Mouse (Mus musculus) frontal cortex, postnatal 25 days (tissue): ENCODE data around the gene Zfpm1.

Experiments used
- DNase-seq, 2 experiments: peaks; one replicate each; pipeline ENCODE4 v3.0.0; 2022; ENCODE audit warnings: low spot score in 2 of 2

The Zfpm1 gene

DNA sequence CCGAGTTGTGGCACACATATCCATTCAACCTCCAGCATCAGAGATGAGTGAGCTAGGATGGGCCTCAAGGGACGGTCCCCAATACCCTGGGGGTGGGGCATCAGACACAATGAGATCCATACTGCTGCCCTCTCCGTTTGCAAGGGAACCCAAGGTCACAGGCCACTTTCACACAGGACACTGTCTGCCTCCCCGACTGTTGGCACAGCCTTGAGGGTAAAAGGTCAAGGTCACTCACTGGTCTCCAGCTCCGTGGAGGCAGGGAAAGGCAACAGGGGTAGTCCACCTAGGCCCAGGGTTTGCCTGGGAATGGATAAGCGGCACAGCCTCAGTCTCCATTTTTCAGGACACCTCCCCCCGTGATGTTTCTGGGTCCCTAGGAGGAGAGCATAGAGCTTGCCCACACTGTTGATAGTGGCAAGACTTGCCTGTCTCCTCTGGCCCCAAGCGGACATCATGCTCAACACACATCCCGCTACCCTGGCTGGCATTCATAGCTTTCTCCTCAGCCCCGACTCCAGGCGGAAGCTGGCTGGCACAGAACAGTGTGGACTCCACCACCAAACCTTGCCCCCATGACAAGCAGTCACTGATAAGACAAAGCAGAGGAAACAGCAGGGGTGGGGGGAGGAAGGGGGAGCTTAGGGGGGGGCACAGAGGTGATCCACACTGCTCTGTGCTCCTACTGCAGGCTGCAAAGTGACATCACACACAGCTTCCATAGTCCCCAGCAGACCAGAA, 7.1 kb upstream of the Zfpm1 start:
- no peak for DNase-seq

DNA sequence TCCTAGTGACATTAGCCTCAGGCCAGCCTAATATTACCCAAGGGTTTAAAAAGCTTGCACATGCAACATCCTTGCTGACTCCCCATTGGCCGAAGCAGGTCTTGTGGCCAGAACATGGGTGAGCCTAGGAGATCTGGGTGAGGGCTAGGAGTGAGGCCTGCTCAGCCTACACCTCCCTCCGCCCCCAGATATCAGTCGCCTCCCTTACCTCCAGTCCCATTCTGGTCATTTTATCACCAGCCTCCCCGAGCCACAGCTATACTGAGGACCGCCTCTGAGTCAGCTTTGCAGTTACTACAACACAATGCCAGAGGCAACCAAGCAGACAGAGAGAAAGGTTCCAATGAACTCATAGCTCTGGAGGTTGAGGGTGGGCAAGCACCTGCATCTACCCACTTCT, 5.6 kb upstream of the Zfpm1 start:
- no peak for DNase-seq

DNA sequence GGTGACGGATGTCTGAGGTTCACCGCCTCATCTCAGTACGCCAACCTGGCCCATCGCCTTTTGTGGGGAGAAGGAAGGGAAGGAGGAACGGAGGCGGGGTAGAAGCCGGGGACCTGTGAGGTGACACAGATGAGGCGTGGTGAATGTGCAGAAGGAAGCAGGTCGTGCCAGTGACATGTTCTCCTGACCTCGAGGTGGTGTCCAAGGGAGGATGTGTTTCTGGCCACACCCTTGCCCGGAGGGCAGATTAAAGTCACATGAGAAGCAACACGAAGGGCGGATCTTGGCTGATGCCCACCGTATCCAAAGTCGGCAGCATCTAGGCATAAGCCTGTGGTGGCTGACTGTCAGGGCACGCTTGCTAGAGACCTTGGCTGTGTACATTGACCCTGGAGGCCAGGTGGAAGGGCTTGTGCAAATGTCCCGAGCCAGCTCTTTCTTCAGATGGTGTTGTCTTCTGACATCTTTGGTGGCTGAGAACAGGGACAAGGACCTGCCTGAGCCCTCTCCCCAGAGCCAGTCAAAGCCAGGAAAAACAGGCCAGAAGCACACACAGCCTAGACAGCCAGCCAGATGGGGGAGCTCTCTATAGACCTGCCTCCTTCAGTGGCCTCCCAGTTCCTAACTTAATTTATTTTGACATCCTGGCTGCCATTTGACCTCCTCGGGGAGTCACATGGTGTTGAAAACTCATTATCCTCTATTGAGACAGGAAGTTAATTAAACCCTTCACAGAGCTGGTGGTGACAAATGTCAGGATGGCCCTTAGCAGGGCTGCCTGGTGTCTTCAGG, 4.5 kb upstream of the Zfpm1 start:
- DNase-seq = no peak

DNA sequence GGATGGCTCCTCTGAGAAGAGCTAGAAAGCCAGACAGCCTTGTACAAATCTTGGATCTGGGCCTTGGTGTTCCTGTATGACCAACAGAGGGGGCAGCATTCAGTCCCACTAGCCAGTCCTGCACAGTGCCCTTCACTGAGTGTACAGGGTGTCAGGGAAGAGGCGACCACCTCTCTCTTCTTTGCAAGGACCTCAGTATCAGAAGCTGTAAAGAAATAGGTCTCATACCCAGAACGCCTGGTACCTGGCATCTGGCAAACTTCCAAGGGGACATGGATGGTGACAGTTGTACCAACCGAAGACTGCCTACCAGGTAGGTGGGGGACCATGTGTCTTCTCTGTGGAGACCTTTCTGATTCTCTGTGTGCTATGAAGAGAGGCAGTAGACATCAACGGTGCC, 1.8 kb upstream of the Zfpm1 start:
- DNase-seq = no peak

DNA sequence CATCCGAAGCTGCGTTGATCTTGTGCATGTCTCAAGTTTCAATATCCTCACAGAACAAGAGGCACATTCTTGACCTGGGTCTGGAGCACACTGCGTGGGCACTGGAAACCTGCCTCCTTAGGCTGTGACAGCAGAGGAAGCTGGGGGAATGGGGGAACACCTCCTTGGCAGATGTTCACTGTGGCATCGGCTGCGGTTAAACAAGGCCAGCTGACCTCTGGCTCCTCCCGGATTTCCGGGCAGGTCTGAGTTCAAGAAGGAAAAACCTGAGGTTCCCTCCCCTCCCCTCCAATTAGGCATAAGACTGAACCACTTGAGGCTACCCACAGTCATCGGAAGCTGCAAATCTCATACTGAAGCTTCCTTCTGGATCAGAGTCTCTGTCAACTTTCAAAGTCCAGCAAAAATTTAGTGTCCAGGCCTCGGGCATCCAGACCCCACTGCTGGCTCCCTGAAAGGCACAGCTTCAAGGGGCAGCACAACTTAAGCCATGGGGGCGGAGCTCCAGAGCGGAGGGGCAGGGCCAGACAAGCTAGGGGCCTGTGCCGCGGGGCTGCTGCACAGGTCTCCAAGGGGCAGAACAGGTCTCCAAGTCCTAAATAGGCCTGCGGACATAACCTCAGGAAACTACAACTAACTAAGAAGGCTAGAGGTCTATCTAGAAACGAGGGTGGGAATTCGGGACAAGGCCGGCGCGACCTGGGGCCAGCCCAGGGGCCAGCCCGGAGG, 1.2 kb upstream of the Zfpm1 start:
- DNase-seq = no peak

DNA sequence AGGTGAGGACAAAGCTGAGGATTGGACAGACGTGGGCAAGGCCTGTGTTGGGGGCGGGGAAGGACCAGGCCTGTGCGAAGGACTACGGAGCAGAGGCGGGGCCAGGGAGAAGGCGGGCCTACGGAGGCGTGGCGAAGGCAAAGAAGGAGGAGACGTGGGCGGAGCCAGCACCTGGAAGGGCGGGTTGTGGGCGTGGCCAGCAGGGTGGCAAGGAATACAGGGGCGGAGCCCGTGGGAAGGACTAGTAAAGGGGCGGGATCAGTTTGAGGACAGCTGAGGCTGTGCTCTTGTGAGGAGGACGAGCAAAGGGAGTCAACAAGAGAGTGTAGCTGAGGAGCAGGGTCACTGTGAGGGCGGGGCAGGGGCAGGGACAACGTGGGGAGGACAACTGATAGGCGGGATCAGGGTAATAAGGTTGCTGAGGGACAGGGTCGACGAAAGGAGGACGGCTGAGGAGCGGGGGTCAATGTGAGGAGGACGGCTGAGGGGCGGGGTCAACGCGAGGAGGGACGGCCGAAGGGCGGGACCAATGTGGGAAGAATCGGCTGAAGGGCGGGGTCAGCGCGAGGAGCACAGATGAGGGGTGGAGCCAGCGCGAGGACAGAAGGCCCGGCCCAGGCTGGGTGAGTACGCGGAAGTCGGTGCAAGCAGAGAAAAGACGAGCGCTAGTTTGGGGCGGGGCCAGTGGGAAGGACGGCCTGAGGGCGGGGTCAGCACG, 465 bp upstream of the Zfpm1 start:
- peak; percentile 95 to 98 for DNase-seq

DNA sequence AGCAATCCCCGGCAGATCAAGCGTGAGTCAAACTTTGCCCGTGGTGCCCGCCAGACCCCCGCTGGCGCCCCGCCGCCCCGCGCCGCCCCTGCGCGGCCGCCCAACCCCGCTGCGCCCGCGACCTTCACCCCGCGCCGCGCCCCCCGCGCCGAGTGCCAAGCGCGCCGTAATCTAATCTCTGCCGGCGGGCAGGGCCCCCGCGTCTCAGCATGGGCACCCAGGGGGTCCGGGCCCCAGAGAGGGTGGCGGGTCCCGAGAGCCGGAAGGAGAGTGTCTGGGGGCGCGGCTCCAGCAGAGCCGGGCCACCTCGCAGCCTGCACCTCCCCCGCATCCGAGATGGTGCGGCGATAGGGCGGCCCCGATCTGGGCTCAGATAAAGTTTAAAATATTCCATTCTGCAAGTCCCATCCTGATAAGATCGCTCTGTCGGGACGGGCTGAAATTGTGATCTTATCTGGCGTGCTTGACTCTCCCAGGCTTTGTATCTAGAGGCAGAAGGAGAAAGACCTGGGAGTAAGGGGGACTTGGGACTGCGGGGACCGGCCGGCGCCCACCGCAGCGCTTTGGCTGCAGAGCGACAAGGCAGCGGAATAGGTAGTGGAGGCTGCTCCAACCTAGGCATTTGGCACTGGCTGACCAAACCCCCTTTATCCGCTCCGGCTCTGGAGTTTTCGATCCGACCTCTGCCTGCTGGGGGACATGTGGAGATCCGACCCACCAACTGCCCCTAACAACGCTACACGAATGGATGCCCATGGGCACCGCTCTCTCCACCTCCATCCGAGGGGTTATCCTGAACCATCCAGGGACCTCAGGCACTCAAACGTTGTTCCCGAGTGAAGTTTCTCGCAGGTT, 787 bp downstream of the Zfpm1 start:
- DNase-seq = no peak

DNA sequence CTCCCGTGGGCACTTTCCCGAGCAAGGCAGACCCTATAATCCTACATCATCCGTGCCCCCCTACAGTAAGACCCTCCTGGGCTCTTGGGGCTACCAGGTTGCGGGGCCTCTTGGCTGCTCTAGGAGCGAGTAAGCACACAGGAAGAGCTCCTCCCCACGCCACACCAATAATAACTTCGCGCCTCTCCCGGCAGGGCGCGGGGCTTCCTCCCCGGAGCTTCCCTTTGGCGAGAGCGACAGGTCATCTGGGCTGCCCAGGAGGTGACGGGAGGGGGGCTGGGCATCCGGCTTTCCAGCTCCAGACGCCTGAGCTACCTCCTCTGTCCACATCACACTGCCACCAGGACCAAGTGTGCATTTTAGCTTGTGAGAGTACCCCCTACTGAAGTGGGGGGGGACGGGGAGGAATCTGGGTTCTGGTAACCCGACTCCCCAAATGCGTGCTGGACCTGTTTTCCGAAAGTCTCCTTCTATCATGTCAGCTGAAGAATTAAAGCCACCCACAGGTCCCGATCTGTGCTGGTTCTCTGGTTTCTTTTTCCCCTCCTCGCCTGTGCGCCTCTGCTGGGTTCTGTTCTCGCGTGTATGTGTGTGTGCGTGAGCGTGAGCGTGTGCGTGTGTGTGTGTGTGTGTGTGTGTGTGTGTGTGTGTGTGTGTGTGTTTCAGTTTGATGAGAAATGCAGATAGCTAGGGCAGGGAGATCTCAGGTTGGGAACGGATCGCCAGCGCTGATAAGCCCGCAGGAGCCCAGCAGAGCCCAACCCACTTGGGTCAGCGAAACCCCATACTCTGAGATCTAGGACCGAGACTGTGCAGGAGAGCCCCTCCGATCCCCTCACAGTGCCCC, 1.6 kb downstream of the Zfpm1 start:
- DNase-seq = no peak

DNA sequence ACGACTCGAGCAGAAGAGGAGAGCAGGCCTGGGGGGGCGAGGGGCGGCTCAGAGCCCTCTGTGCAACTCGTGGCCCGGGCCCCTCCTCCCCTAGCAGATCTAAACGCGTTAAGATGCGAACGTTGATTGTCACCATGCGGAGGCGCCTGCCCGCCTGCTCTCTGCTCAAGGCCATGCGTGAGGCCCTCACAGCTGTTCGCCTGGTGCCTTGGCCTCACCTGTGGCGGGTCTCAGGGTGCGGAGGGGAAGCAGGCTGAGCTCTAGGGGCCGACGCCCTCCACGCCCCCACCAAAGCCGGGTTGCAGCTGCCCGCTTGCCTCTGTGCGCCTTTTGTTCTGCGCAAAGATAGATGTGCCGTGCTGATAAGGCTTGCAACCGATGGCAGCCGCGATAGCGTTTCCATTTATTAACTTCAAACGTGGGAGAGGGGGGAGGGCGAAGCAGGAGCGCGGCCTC, 2.3 kb downstream of the Zfpm1 start:
- DNase-seq = peak; percentile 35 to 40

DNA sequence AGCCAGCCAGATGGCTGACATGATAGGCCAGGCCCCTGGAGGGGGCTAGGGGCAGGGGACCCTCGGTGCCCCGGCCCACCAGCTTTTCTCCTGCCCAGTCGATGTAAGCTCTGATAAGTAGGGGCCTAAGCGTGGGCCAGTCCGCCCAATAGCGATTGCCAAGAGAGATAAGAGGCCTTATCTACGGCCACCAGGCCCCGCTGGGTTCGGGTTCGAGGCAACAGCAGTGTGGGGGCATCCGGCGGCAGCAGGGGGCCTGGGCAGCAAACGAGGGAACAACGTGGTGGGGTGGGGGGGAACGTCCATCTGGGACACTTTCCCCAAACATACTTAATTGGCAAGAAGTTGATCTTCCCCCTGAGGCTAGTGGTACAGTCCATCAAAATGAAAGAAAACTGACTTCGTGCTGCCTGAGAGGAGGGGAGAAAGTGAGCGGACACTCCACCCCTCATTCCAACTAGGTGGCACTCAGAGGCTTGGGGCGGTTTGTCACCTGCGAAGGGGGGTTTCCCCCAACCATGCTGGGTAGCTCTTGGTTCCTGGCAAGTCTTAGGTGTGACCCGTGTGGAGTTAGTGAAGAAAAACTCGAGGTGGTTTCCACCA, 2.8 kb downstream of the Zfpm1 start:
- no peak for DNase-seq

DNA sequence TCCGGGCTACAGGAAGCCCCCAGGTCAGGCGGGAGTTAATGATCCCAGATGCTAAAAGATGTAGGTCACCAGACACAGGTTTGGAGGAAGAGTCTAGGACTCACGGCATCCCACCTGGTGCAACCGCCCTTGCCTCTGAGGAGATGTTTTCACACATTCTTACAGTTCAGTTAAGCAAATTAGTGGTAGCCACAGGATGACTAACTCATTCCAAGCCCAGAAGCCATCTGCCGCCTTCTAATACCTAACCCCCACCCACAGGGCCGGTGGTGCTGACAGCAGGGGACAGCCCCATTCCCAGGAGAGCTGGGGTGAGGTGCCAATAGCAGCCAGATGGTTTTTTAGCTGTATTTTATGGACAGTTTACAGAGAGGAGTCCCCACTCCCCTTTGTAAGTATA, 3.8 kb downstream of the Zfpm1 start:
- no peak for DNase-seq

DNA sequence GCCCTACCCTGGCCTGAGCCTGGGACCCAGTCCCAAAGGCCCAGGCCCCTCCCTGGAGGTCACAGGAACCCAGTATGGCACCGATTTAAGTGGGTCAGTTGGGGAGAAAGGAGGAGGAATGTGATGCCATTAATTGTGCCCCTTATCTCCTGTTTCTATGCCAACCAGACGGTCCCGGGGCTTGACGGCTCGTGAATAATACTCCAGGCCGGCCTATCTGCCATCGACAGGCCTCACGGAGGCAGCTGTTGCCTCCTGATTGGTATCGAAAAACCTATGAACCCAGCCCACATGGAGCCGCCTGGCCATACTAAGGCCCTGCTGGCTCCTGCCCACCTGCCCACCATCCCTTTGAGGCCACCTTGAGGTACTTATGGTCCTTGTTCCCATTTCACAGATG, 5.0 kb downstream of the Zfpm1 start:
- no peak for DNase-seq

DNA sequence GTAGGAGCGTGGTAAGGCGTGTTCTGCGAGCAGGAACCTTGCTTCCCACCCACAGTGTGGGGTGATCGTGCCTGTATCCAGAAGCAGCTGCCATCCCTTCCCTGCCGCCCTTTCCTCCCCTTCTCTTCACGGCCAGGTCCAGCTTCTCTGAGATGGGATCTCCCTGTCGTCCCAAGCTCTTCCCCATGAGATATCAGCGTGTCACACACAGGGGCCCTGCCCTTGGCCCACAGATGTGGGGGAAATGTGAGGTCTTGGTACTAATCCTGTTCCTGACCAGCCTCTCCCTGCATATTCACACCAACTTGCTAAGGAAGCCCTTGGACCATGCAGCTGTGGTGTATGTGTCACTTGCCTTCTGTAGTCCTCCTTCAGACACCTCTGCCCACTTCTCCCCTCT, 5.8 kb downstream of the Zfpm1 start:
- no peak for DNase-seq

DNA sequence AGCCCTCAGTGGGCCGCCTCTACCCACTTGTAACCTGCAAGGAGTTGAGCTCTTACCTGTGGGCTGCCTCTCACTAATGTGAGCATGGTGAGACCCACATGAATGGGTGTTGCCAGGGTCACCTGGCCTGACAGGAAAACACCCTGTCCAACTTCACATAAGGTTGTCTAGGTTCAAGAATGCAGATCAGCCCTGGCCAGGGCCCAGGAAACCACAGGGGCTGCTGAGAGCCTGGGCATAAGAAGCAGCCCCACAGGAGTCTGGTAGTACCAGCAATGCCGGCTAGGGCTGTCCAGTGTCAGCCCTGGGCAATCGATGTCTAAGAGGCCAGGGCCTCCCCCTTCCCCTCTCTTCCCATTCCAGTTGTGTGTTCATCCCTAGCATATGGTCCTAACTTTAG, 6.4 kb downstream of the Zfpm1 start:
- DNase-seq = no peak

DNA sequence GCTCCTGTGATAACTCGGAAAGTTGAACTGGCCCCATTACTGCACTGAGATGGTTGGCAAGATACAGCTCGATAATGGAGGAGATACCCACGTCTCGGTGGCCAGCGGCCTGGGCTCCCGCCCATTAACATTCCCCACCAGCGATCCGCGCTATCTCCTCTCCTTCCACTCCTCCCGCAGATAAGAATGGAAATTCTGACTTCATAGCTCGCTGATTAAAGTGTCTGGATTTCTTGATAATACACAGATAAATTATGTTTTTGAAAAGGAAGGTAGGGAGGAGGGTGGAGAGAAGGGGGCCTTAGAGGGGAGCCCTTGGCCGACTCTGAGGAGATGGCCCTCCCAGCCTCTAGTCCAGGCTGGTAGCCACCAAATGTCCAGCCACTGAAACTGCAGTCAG, 9.1 kb downstream of the Zfpm1 start:
- no peak for DNase-seq

DNA sequence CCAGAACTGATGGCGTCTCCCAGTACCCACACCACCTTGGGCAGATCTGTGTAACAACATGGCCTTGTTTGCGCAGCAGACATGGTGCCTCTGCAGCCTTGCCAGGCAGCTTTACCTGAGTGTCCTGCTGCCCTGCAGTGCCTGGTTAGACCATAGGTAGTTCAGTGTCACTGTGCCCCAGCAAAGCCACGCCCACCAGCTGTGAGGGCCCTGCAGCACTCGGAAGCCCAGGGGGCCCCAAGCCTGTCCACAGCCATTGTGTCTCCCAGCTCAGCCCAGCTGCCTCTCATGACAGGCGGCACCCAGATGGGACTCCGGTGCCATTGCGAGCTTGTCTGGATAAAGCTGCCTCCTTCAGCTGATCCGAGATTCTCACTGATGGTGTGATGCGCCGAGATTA, 9.6 kb downstream of the Zfpm1 start:
- no peak for DNase-seq

DNA sequence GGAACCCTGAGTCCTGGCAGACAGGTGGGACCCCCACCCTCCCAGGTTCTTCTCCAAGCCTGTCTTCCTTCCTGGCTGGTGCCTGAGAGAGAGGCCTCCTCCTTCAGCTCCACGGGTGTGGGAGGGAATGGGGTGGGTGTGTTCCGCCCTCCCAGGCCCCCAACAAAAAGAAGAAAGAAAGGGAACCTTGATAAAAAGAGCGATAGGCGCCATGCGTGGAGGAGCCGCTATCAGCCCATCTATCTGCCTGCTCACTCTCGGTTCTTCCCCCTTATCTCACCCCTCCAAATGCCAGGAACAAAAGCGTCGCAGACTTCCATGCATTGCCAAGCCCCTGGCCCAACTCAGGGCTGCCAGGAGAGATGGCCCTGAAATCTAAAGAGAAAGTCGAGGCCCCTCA, 11.5 kb downstream of the Zfpm1 start:
- DNase-seq = no peak

DNA sequence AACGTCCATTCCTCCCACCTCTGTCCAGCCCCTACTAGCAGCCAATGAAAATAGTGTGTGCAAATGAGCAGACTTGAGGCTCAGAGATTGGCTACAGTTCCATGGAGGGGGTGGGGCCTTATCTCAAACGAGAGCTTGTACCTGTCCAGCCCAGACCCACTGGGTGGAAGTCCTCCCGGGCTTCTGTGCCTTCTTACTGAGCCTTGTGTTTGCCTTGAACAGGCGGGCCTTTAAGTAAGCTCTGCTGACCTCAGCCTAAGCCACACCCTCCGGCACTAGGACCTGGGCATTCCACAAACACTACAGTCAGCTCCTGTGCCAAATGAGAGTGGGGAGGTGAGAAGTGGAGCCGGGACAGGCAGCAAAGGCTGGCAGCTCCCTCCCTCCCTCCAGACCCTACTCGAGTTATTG, 12.3 kb downstream of the Zfpm1 start:
- no peak for DNase-seq

DNA sequence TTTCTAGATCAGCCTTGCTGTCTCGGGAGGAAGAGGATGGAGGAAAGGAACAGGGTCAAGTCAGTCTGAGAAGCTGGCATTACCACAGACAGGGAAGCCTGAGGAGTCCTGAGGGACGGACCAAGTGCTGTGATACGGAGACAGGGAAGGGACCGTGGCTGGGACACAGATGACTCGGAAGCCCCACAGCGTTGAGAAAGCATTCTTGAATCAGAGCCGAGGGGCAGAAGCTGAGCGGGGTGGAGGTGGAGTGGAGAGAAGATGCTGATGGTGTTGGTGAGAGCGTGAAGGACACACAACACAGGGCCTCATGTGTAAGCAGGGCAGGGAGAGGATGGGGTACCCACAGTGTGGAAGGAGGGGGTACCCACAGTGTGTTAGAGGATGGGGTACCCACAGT, 13.4 kb downstream of the Zfpm1 start:
- no peak for DNase-seq
